Mouse (Mus musculus) heart, embryonic 14.5 days (tissue): ENCODE data around the gene Rab13. TPM values are rescaled to one million over a fixed set of nuclear protein-coding genes. Genes with fewer than 3 reads are reported as not detected.
"Not testable (repeated sequence)": the region's sequence is repeated elsewhere in the genome, so short reads cannot be mapped to it uniquely, and the experiment has no call there.

Experiments
- ATAC-seq: fragments of 200-750 bp; cut with Nextera tagmentation; 2 replicates; pipeline ENCODE4 v1.8.0; 2017; ENCODE audit warnings: low read depth, moderate TSS enrichment; ENCODE audit not compliant: insufficient number of reproducible peaks, insufficient read depth, low FRiP score
- H3K27ac ChIP-seq, 2 experiments: fragments of 200-500 bp in 1 of 2; fragments of 300-500 bp in 1 of 2; sonication (generic) in 1 of 2; replicated peaks in 1 of 2; 2 replicates each; pipeline ENCODE4 v1.5.1; 2012 to 2014; ENCODE audit warnings: low read depth in 2 of 2, low read length in 2 of 2, control low read depth in 1 of 2, mild to moderate bottlenecking in 1 of 2, mixed read lengths in 1 of 2; ENCODE audit not compliant: control insufficient read depth in 1 of 2, insufficient read depth in 1 of 2
- H3K27me3 ChIP-seq: fragments of 300-500 bp; sonication (generic); 2 replicates; pipeline ENCODE4 v1.6.1; 2014; ENCODE audit warnings: mild to moderate bottlenecking, low read length, control low read depth; ENCODE audit not compliant: control insufficient read depth, insufficient read depth
- H3K36me3 ChIP-seq: fragments of 300-500 bp; sonication (generic); 2 replicates; pipeline ENCODE4 v1.6.1; 2014; ENCODE audit warnings: mild to moderate bottlenecking, control low read depth, low read length, mixed read lengths; ENCODE audit not compliant: control insufficient read depth, insufficient read depth
- H3K4me1 ChIP-seq, 2 experiments: fragments of 200-500 bp in 1 of 2; fragments of 300-500 bp in 1 of 2; sonication (generic) in 1 of 2; 2 replicates each; pipeline ENCODE4 v1.6.1; 2012 to 2014; ENCODE audit warnings: low read length in 2 of 2, control low read depth in 1 of 2, mixed read lengths in 1 of 2; ENCODE audit not compliant: control insufficient read depth in 2 of 2, insufficient read depth in 2 of 2
- H3K4me2 ChIP-seq: fragments of 300-500 bp; sonication (generic); 2 replicates; pipeline ENCODE4 v1.6.1; 2014; ENCODE audit warnings: mild to moderate bottlenecking, low read length
- H3K4me3 ChIP-seq, 2 experiments: fragments of 200-500 bp in 1 of 2; fragments of 300-500 bp in 1 of 2; sonication (generic) in 1 of 2; 2 replicates each; pipeline ENCODE4 v1.5.1; 2012 to 2014; ENCODE audit warnings: low read length in 2 of 2, mild to moderate bottlenecking in 2 of 2, control low read depth in 1 of 2, low read depth in 1 of 2, moderate library complexity in 1 of 2; ENCODE audit not compliant: control insufficient read depth in 1 of 2, insufficient read depth in 1 of 2
- H3K9ac ChIP-seq: fragments of 300-500 bp; sonication (generic); 2 replicates; pipeline ENCODE4 v1.6.1; 2014; ENCODE audit warnings: mild to moderate bottlenecking, low read length
- H3K9me3 ChIP-seq: fragments of 300-500 bp; sonication (generic); 2 replicates; pipeline ENCODE4 v1.6.1; 2016; ENCODE audit warnings: low read length, control low read depth; ENCODE audit not compliant: control insufficient read depth
- WGBS: fragments of 180-500 bp; shearing (Covaris S2); extraction: QIAGEN DNeasy Blood & Tissue Kit; methylation state at CpG from one replicate; pipeline ENCODE4 v1.1.7; 2014; 5-methylcytosine and 5-hydroxymethylcytosine counted together
- polyA plus RNA-seq: library from polyadenylated mRNA; unstranded; fragments of >200 nt; fragmentation: Nextera tagmentation; extraction: Ambion mirVana; gene quantifications from 2 replicates; pipeline ENCODE4 v1.2.1, GENCODE M21; 2014

Gene Rab13
- polyA plus RNA-seq, 1 experiment from 2014 or later = 12.1 TPM

GRCm38 (mm10) chr3:90247630-90247959 is 34.1 kb downstream of the Rab13 start:
- peak overlapping the region; percentile 33 to 80 for H3K4me3 ChIP-seq
- H3K4me2 ChIP-seq = peak overlapping the region; percentile 85
- ATAC-seq = no peak
- peaks cover 21% of the 10 kb centered on the region for H3K36me3 ChIP-seq
- H3K9me3 ChIP-seq = no peaks in the 10 kb centered on the region
- H3K4me1 ChIP-seq = peaks cover 13 to 22% of the 10 kb centered on the region in 2 experiments
- WGBS = 5% methylated on average over 3 of the region's 3 CpGs
- peak overlapping the region; percentile 90 to 92 for H3K27ac ChIP-seq
- H3K27me3 ChIP-seq = no peaks in the 10 kb centered on the region
- H3K9ac ChIP-seq = peak overlapping the region; percentile 91

- H3K4me3 ChIP-seq = peak within 1 kb of the TSS; percentile 78 to 80
- WGBS = under 1% methylated on average over 40 of the region's 44 CpGs
- H3K27ac ChIP-seq = peak within 1 kb of the TSS; percentile 90 to 92
- peak within 1 kb of the TSS; percentile 85 for H3K4me2 ChIP-seq
- H3K9ac ChIP-seq = peak within 1 kb of the TSS; percentile 91
- no peaks in the 10 kb centered on the region for H3K9me3 ChIP-seq
- H3K36me3 ChIP-seq = peaks cover 21% of the 10 kb centered on the region
- no peaks in the 10 kb centered on the region for H3K27me3 ChIP-seq
- peak; percentile 92 for ATAC-seq
- H3K4me1 ChIP-seq = peaks cover 13 to 17% of the 10 kb centered on the region in 2 experiments
Observed at GRCm38 (mm10) chr3:90247960-90248745, 34.7 kb downstream of the Rab13 start, which contains the start of gene Slc39a1. TSS of gene Slc39a1 (plus strand) at chr3:90248172.

- ATAC-seq = 0 out of 2 replicates have a peak, but pooled peaks have one; percentile 3
- H3K27me3 ChIP-seq = no peaks in the 10 kb centered on the region
Observed at GRCm38 (mm10) chr3:90248746-90249100, 35.2 kb downstream of the Rab13 start.

GRCm38 (mm10) chr3:90250791-90251190 is 37.3 kb downstream of the Rab13 start:
- no peak overlapping the region for H3K4me3 ChIP-seq
- 67% methylated on average over 6 of the region's 6 CpGs for WGBS
- no peak for ATAC-seq
- no peaks in the 10 kb centered on the region for H3K27me3 ChIP-seq
- H3K27ac ChIP-seq = no peak overlapping the region
- no peak overlapping the region for H3K4me2 ChIP-seq
- peaks cover 14 to 23% of the 10 kb centered on the region in 2 experiments for H3K4me1 ChIP-seq
- no peaks in the 10 kb centered on the region for H3K9me3 ChIP-seq
- no peak overlapping the region for H3K9ac ChIP-seq
- peaks cover 21% of the 10 kb centered on the region for H3K36me3 ChIP-seq

More at GRCm38 (mm10) chr3:90248746-90249100, 35.2 kb downstream of the Rab13 start:
- peak overlapping the region; percentile 90 for H3K27ac ChIP-seq
- peaks cover 11 to 15% of the 10 kb centered on the region in 2 experiments for H3K4me1 ChIP-seq
- peak overlapping the region; percentile 85 for H3K4me2 ChIP-seq
- no peaks in the 10 kb centered on the region for H3K9me3 ChIP-seq
- peaks cover 21% of the 10 kb centered on the region for H3K36me3 ChIP-seq
- H3K9ac ChIP-seq = peak overlapping the region; percentile 91
- peak overlapping the region; percentile 78 to 80 for H3K4me3 ChIP-seq
- 2% methylated on average over 10 of the region's 10 CpGs for WGBS

- 93% methylated on average over 6 of the region's 12 CpGs for WGBS
- H3K27me3 ChIP-seq, ATAC-seq, H3K9ac ChIP-seq, H3K9me3 ChIP-seq, H3K27ac ChIP-seq, H3K4me3 ChIP-seq, H3K4me2 ChIP-seq: not testable (repeated sequence)
- Histone ChIP-seq H3K4me1 (peaks cover 12 to 23% of the 10 kb centered on the region in 2 experiments), H3K36me3 (peaks cover 25% of the 10 kb centered on the region)
Observed at GRCm38 (mm10) chr3:90251731-90252226, 38.3 kb downstream of the Rab13 start.

- not testable (repeated sequence) for H3K27ac ChIP-seq, H3K9ac ChIP-seq, ATAC-seq, H3K4me3 ChIP-seq, H3K4me2 ChIP-seq, H3K27me3 ChIP-seq, H3K9me3 ChIP-seq
- Histone ChIP-seq H3K4me1 (peaks cover 10 to 20% of the 10 kb centered on the region in 2 experiments), H3K36me3 (peaks cover 34% of the 10 kb centered on the region)
- 67% methylated on average over 2 of the region's 2 CpGs for WGBS
Observed at GRCm38 (mm10) chr3:90252659-90253058, 39.2 kb downstream of the Rab13 start.

GRCm38 (mm10) chr3:90253174-90253573 is 39.7 kb downstream of the Rab13 start:
- not testable (repeated sequence) for H3K9ac ChIP-seq, H3K4me3 ChIP-seq, ATAC-seq, H3K27ac ChIP-seq, H3K27me3 ChIP-seq, H3K9me3 ChIP-seq
- peak overlapping the region; percentile 57; the same call in 1 of the 2 replicates for H3K4me2 ChIP-seq
- 76% methylated on average over 1 of the region's 1 CpGs for WGBS
- peaks cover 9 to 20% of the 10 kb centered on the region in 2 experiments for H3K4me1 ChIP-seq
- peaks cover 39% of the 10 kb centered on the region for H3K36me3 ChIP-seq
